Mouse (Mus musculus): Measurements from ENCODE around the gene Mmp14.

GRCm38 (mm10) chr14:54383355-54383771 is 48.0 kb upstream of the Mmp14 start:
- TF ChIP-seq GATA1 (IDR thresholded peaks at IDR 0.05; ENCODE audit: borderline replicate concordance, low read length): no peak
- TF ChIP-seq FLI1 (IDR thresholded peaks at IDR 0.05; ENCODE audit: low read length): no peak
